Mouse (Mus musculus) urinary bladder, postnatal 4 days (tissue): ENCODE data around the gene Pwwp2a.

Experiments used
- DNase-seq, 2 experiments: peaks; one replicate each; pipeline ENCODE4 v3.0.0; 2021 to 2022; ENCODE audit warnings: low spot score in 2 of 2

The Pwwp2a gene

DNA sequence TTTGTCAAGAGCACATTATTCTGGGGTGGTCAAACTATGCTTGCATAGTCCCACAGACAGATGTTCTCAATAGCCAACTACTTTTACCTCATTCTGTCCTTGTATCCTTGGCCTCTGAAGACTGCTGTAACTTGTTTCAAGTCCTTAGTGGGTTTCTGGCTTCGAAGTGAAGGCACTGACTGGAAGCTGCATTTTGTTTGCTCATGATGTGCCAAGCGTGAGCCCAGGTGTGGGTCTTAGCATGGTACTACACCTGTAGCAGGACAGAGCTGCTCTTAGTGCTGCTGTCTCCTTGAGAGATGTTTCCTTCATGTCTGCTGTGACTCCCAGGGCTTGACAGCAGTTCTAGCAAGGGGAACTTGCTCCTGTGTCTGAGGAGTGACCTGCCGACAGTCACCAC is 41.6 kb downstream of the Pwwp2a start:
- no peak for DNase-seq

DNA sequence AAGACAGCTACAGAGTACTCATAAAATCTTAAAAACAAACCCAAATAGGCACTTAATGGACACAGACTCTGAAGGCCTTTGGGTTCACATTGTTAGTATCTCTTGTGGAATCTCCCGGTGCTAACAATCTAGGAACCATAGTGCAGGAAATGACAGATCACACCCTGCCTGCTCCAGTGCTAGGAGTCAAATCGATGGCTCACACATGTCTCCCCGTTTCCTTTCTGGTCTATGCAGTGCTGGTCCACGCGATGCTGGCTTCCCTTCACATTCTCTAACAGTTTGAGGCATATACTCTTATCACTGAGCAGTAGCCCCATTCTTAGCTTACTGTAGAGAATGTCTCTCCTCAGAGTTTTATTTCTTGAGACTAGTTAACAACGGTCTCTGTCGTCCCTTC is 46.0 kb downstream of the Pwwp2a start:
- no peak for DNase-seq

DNA sequence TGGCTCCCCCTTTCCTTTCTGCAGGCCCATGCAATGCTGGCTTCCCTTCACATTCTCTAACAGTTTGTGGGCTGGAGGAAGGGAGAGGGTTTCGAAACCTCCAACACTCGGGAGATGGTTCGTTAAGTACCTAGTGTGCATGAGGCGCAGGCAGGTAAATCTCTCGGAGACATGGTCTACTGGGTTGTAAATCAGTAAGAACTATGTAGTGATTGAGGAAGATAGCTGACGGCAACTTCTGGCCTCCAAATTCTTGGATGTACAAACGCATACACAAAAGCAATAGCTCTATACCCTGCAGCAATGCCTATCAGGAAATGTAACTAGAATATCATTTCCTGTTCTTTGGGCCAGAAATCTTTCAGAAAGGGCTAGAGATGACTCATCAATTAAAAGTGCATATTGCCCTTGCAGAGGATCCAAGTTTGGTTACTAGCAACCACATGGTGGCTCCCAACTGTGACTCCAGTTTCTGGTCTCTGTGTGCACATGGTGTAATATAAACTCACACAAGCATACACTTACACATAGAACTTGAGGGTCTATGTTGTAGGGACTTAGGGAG is 47.0 kb downstream of the Pwwp2a start:
- no peak for DNase-seq

DNA sequence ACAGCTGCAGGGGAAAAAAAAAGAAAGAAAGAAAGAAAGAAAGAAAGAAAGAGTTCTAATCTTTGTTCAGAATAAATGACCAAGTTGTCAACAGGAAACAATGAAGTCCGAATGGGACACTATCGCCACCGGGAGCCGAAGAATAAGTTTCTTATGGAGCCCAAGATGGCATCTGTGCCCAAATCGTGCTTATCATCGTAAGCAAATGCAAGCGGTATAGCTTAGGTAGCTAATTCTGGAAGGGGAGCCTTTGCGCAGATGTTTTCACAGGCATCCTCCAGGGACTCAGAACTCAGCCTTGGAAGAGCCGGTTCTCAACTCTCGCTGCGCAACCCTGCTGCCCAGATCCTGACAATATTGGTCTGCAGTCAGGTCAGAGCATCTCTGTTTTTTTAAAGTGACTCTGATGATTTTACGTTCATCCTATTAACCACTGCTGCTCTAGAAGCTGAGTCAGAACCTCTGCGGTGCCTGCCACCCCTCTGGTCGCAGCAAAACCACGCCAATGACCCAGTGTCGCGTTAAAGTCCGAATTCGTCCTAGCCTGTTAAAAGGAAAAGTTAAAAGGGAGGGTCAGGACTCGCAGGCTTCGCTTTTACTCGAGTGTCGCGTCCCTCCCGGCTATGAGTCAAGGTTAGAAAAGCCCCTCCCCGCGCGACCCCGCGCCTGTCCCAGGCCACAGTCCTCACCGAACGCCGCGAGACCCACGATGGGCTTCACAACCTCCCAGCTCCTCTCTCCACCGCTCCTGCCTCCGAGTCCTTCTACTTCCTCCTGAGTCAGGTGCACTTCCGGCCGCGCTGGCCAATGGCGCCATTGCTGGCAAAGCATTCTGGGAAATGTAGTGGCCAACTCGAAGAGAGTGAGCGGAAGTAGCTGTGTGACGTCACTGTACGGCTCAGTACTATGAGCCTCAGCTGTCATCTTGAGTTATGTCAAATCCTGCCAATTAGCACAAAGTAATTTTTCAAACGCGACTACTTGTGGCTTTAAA is 65.7 kb downstream of the Pwwp2a start, which contains the start of gene Ttc1:
Ttc1 (minus strand) TSS at position 776 of the 994 bp plus-strand sequence.
- peak; percentile 92 to 96 for DNase-seq

DNA sequence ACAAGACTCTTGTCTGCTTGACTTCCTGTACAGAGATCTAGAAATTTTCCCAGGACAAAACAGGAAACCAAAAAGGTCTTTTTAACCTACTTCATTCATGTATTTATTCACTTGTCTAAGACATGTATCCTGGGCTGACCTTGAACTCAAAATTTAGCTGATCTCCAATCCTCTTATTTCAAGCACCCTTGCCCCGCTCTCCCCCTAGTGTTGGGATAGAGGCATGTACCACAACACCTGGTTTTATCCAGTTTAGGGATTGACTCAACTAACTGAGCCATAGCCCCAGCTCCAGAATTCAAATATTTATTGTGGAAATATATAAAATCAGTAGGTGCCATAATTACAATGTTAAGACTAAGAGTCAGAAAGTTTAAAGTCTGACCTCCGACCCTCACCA is 69.7 kb downstream of the Pwwp2a start:
- no peak for DNase-seq

DNA sequence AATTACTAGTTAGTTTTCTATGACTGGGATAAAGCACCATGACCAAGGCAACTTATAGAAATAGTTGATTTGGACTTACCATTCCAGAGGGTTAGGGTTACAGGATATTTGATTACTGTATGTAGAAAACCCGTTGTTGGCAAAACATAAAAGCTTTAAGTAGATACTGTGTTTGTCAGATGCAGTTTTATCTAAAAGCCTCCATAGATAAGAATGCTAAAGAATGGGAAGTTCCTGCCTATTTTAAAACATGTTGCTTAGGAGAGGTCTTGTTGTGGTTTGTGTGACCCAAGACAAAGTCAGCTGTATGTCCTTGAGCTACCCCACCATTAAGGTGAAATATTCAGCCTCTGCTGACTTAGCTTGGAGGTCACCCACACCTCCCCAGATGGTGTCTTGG is 72.8 kb downstream of the Pwwp2a start:
- no peak for DNase-seq

DNA sequence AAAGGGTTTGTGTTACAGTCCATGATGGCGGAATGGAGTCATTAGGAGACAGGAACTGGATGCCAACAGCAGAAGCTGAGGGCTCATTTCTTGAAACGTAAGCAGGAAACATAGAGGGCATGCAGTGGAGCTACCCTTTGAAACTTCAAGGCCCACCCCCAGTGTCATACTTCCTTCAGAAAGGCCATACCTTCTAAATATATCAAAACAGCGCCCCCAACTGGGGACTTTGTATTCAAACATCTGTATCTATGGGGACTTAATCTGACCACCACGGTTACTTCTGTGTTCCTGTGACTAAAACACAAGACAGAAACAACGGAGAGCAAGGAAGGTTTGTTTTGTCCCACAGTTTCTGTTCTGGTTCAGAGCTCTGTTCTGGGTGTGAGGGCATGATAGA is 73.6 kb downstream of the Pwwp2a start:
- no peak for DNase-seq

DNA sequence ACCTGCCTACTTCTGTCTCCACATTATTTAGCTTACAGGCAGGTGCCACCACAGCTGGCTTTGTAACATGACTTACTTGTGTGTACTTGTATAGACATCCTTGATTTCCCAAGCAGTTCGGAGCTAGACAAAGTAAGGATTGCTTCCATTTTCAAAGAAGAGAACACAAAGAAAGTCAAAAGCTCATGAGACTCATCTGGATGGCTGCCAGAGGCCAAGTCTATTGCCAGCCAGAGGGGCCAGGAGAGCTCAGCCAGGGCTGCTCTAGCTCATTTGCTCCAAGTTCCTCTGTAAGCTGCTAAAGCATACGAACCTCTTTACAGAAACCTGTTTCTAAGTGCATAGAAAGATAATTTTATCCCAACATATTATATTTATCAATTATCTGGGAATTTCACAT is 76.6 kb downstream of the Pwwp2a start:
- no peak for DNase-seq

DNA sequence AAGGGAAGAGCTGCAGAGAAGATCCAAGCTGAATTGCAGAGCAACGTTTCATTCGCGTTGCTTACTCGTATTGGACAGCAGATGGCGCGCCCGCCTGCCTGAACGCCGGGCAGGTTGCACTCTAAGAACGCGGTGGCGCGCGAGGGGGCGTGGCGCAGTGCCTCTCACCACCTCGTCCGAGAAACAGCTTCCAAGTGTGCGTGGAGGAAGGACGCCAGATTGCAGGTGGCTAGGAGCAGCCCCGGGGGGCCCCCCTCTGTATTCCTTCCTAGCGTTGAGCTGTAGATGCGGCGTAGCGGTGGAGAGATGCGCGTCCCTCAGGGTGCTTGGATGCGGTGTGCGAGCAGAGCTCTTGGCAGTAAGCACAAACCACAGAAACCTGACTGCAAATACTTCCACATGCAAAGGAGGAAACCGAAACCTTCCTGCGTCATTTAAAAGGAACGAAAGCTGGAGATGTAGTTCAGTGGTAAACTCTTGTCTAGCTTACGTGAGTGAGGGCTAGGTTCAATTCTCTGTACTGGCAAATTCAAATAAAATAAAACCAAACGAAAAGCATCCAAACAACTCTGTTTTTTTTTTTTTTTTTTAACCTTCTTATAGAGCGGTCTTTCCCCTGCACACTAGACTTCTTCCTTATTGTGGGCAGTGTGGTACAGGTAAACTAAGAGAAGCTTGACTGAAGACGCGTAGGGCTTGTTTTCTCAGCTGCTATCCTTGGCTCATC is 85.3 kb downstream of the Pwwp2a start:
- DNase-seq, result peak; percentile 60 to 67

DNA sequence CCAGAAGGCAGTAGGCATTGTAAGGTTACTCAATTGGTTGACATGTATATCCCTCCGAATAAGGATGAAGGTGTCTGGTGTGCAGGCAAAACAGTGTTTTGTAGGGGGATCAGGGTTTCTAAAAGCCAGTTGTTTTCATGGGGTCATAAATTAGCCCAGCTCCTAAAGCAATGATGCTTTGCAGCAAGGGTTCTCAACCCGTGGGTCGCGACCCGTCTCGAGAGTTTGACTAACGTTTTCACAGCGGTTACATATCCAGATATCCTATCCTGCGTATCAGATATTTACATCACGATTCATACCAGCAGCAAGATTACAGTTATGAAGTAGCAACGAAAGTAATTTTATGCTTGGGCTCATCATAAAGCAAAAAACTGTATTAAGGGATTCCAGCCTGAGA is 86.0 kb downstream of the Pwwp2a start:
- no peak for DNase-seq

DNA sequence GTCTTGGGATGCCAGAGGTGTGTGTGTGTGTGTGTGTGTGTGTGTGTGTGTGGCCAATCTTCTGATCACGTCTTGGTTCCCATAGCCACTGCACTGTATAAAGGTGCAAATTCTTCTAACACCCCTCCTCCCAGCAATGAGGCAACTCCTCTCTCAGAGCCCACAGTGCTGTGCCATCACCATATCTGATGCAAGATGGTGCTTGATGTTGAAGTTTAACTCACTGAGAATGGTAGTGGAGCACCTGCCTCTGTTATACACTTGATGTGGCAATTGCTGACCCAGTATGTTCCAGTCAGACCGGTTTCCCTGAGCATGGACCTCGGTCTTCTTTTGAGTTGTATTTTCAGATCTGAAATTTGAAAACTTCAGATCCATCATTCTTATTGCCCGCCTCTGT is 88.3 kb downstream of the Pwwp2a start:
- no peak for DNase-seq
